Mouse (Mus musculus): ENCODE measurements around the gene Med8. TPM values are rescaled to one million over a fixed set of nuclear protein-coding genes. Genes with fewer than 3 reads are reported as not detected.

Med8 gene
- 152 and 155 TPM in 2 replicates for polyA plus RNA-seq (2014; fragmentation: Nextera tagmentation; extraction: Ambion mirVana)

DNA sequence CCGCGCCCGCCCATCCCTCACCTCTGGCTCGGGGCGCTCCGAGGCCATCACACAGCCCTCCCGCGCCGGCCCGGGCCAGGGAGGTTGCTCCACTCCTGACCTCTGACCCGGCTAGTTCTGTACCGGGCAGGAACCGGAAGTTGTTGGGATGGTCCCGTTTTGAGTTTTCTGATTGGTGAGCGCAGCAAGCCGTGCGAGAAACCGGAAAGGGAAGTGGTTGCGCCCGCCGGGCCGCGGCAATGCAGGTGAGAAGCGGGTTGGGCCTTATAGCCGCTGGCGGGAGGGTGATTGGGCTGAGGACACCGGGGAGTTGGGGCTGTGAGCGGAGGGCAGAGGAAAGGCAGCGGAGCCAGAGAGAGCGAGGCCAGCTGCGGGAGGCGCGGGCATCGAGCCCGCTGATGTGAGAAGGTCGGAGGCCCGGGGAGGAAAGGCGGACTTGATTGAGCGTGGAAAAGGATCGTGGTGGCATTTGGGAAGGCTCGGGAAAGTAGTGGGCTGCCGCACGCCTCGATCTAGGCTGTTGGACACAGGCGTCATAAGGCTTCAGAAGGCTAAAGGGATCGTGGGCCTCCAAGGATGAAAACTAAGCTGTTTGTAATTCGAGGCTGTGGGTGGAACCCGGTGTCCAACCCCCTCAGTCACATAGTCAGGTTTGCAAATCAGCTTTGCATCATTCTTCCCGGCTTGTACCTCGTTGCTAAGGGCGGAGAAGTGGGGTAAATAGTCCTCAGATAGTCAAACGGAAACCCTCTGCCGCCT lies at the start of gene Med8, which contains the start of gene Szt2:
Gene Med8 (plus strand): TSS at position 196 of the 759 bp plus-strand sequence.
Gene Szt2 (minus strand): TSS at position 132 of the 759 bp plus-strand sequence.
- ATAC-seq (replicated peaks; ENCODE audit: low FRiP score) (peak; percentile 96), DNase-seq (ENCODE audit: low spot score) (peak; percentile 89)
- peaks cover 10% of the 10 kb centered on the region; the same call in 1 of the 2 replicates for H3K36me3 ChIP-seq (ENCODE audit: control insufficient read depth, insufficient read depth, low read length)
- H3K4me3 ChIP-seq (ENCODE audit: low read depth, low read length): peak within 1 kb of the TSS; percentile 88
- H3K4me1 ChIP-seq (replicated peaks; ENCODE audit: control insufficient read depth, insufficient read depth, low read length): peaks cover 9% of the 10 kb centered on the region; the same call in 1 of the 2 replicates
- peak within 1 kb of the TSS; percentile 88 for H3K9ac ChIP-seq (ENCODE audit: low read length)
- no peaks in the 10 kb centered on the region for H3K9me3 ChIP-seq (ENCODE audit: control insufficient read depth, low read length)
- H3K27ac ChIP-seq (ENCODE audit: low read depth, low read length): no peak within 1 kb of the TSS; the same call in 1 of the 2 replicates
- H3K4me2 ChIP-seq (ENCODE audit: low read depth, low read length, severe bottlenecking): peak within 1 kb of the TSS; percentile 88
- no peaks in the 10 kb centered on the region for H3K27me3 ChIP-seq (ENCODE audit: control insufficient read depth, insufficient read depth, low read length)
- WGBS: under 1% methylated on average over 53 of the region's 53 CpGs

GRCm38 (mm10) chr4:118359896-118360720 lies 49.0 kb upstream of the Med8 start:
- DNase-seq (ENCODE audit: low spot score): peak; percentile 87
- 1% methylated on average over 54 of the region's 54 CpGs for WGBS
- Histone ChIP-seq H3K9me3 (ENCODE audit: control insufficient read depth, low read length) (no peaks in the 10 kb centered on the region), H3K4me2 (ENCODE audit: low read depth, low read length, severe bottlenecking) (peak overlapping the region; percentile 98), H3K9ac (ENCODE audit: low read length) (peak overlapping the region; percentile 77), H3K27ac (ENCODE audit: low read depth, low read length) (peak overlapping the region; percentile 76), H3K36me3 (ENCODE audit: control insufficient read depth, insufficient read depth, low read length) (peaks cover 4% of the 10 kb centered on the region; the same call in 1 of the 2 replicates), H3K27me3 (ENCODE audit: control insufficient read depth, insufficient read depth, low read length) (no peaks in the 10 kb centered on the region), H3K4me3 (ENCODE audit: low read depth, low read length) (peak overlapping the region; percentile 62), H3K4me1 (replicated peaks; ENCODE audit: control insufficient read depth, insufficient read depth, low read length) (0 out of 2 replicates have a peak, but pooled peaks cover 4% of the 10 kb centered on the region)
- ATAC-seq (replicated peaks; ENCODE audit: low FRiP score): peak; percentile 84

DNA sequence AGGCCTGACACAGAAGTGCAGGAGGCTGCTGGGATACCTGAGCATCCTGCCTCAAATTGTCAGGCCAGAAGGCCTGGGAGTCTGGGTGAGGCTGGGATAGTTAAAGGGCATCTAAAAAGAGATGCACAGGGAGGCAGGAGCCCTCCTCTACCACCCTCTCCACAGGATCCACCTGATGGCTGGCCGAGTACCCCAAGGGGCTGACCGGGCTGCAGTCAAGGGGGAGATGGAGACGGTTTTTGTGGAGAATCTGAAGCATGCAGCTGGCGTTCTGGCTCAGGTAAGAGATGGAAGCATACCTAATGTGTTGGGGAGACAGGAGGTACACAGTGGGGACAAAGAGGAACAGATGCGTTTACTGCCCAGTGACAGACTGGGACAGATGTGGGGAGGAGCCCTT lies 47.7 kb upstream of the Med8 start:
- no peak overlapping the region for H3K9ac ChIP-seq (ENCODE audit: low read length)
- peaks cover 4% of the 10 kb centered on the region; the same call in 1 of the 2 replicates for H3K36me3 ChIP-seq (ENCODE audit: control insufficient read depth, insufficient read depth, low read length)
- no peak overlapping the region for H3K4me3 ChIP-seq (ENCODE audit: low read depth, low read length)
- no peak overlapping the region for H3K27ac ChIP-seq (ENCODE audit: low read depth, low read length)
- DNase-seq (ENCODE audit: low spot score) (no peak), ATAC-seq (replicated peaks; ENCODE audit: low FRiP score) (no peak)
- no peaks in the 10 kb centered on the region for H3K9me3 ChIP-seq (ENCODE audit: control insufficient read depth, low read length)
- H3K27me3 ChIP-seq (ENCODE audit: control insufficient read depth, insufficient read depth, low read length): no peaks in the 10 kb centered on the region
- H3K4me1 ChIP-seq (replicated peaks; ENCODE audit: control insufficient read depth, insufficient read depth, low read length): 0 out of 2 replicates have a peak, but pooled peaks cover 4% of the 10 kb centered on the region
- no peak overlapping the region for H3K4me2 ChIP-seq (ENCODE audit: low read depth, low read length, severe bottlenecking)
- WGBS: 93% methylated on average over 5 of the region's 5 CpGs

DNA sequence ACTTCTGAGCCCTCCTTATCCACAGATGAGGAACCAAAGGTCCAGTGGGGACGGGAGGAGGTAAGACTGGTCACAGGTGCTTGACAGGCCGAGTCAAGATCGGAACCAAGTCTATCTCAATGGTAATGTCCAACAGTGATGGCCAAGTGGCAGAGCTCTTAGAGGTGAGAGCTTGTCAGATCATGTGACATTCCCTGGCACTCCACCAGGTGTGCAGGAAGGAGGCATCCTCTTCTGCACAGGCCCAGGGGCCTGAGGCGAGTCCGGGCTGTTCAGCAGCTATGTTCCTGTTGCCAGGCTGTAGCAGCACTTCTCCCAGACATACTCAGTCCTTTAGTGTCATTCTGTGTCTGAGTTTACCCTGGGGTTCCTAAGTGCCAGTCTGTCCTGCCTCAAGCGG lies 46.3 kb upstream of the Med8 start:
- Histone ChIP-seq H3K27me3 (ENCODE audit: control insufficient read depth, insufficient read depth, low read length) (no peaks in the 10 kb centered on the region), H3K27ac (ENCODE audit: low read depth, low read length) (no peak overlapping the region), H3K9ac (ENCODE audit: low read length) (no peak overlapping the region), H3K9me3 (ENCODE audit: control insufficient read depth, low read length) (no peaks in the 10 kb centered on the region), H3K36me3 (ENCODE audit: control insufficient read depth, insufficient read depth, low read length) (peaks cover 4% of the 10 kb centered on the region; the same call in 1 of the 2 replicates), H3K4me2 (ENCODE audit: low read depth, low read length, severe bottlenecking) (no peak overlapping the region), H3K4me3 (ENCODE audit: low read depth, low read length) (no peak overlapping the region), H3K4me1 (replicated peaks; ENCODE audit: control insufficient read depth, insufficient read depth, low read length) (0 out of 2 replicates have a peak, but pooled peaks cover 4% of the 10 kb centered on the region)
- WGBS: 91% methylated on average over 6 of the region's 6 CpGs
- no peak for DNase-seq (ENCODE audit: low spot score)
- ATAC-seq (replicated peaks; ENCODE audit: low FRiP score): no peak

DNA sequence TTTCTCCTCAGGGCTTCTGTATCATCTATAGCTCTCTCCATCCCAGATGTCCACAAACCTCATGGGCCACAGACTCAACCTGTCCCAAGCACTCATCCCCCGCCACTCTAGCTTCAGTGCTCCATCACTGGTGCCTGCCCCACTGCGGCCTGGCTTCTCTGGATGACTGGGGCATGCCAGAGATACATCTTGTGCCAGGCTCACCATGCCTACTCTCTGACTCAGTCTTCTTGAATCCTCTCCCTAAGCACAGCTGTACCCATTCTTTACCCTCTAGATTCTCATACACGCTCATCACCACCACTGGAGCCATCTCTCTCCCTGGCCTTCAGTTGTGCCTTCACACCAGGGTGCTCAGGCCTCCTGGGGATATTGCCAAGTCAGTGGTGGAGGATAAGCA lies 45.2 kb upstream of the Med8 start:
- ATAC-seq (replicated peaks; ENCODE audit: low FRiP score): no peak
- 84% methylated on average over 3 of the region's 3 CpGs for WGBS
- H3K36me3 ChIP-seq (ENCODE audit: control insufficient read depth, insufficient read depth, low read length): peaks cover 4% of the 10 kb centered on the region; the same call in 1 of the 2 replicates

DNA sequence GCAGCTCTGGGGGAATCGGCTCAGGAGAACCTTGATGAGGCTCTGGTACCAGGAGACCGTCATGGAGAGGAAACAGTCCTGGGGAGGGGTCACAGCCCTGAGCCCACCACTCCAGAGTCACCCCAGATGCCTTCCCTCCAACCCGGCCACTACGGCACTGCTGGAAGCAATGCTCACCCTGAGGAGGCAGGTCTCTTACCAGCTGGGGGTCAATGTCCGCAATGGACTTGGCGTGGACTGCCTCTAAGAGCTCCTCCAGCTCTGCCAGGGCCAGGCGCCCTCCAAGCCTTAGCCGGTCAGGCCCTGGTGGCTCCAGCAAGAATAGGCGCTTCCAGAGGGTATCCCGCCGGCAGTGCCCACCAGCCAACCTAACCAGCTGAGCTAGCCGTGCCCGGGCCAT lies 44.5 kb upstream of the Med8 start:
- WGBS: 94% methylated on average over 13 of the region's 13 CpGs
- no peak for ATAC-seq (replicated peaks; ENCODE audit: low FRiP score)

More for the DNA sequence above, 45.2 kb upstream of the Med8 start:
- no peaks in the 10 kb centered on the region for H3K27me3 ChIP-seq (ENCODE audit: control insufficient read depth, insufficient read depth, low read length)
- no peak overlapping the region for H3K4me2 ChIP-seq (ENCODE audit: low read depth, low read length, severe bottlenecking)
- H3K4me1 ChIP-seq (replicated peaks; ENCODE audit: control insufficient read depth, insufficient read depth, low read length): 0 out of 2 replicates have a peak, but pooled peaks cover 4% of the 10 kb centered on the region
- no peak overlapping the region for H3K27ac ChIP-seq (ENCODE audit: low read depth, low read length)
- DNase-seq (ENCODE audit: low spot score): no peak
- H3K9ac ChIP-seq (ENCODE audit: low read length): no peak overlapping the region
- H3K9me3 ChIP-seq (ENCODE audit: control insufficient read depth, low read length): no peaks in the 10 kb centered on the region
- no peak overlapping the region for H3K4me3 ChIP-seq (ENCODE audit: low read depth, low read length)

DNA sequence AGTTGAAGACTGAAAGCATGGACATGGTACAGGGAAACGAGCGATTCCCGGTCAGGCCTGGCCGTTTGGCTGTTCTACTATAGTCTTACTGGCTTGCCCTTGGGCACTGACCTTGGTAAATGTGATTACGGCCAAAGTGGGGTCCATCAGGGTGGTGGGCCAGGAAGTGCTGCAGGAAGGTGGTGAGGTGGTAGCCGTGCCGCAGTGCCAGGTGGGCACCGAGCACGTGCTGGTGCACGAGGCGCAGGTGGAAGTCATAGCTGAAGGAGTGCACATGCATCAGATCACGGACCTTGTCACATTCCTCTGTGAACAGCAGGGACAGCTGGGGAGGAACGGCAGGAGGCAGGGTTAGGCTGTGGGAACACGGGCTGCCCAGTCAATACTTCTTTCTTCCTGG lies 43.1 kb upstream of the Med8 start:
- Histone ChIP-seq H3K36me3 (ENCODE audit: control insufficient read depth, insufficient read depth, low read length) (peaks cover 4% of the 10 kb centered on the region; the same call in 1 of the 2 replicates), H3K27ac (ENCODE audit: low read depth, low read length) (no peak overlapping the region), H3K9me3 (ENCODE audit: control insufficient read depth, low read length) (no peaks in the 10 kb centered on the region), H3K9ac (ENCODE audit: low read length) (no peak overlapping the region), H3K4me1 (replicated peaks; ENCODE audit: control insufficient read depth, insufficient read depth, low read length) (no peaks in the 10 kb centered on the region), H3K4me3 (ENCODE audit: low read depth, low read length) (no peak overlapping the region), H3K4me2 (ENCODE audit: low read depth, low read length, severe bottlenecking) (no peak overlapping the region), H3K27me3 (ENCODE audit: control insufficient read depth, insufficient read depth, low read length) (no peaks in the 10 kb centered on the region)
- 92% methylated on average over 14 of the region's 14 CpGs for WGBS
- DNase-seq (ENCODE audit: low spot score) (no peak), ATAC-seq (replicated peaks; ENCODE audit: low FRiP score) (no peak)

More for the DNA sequence above, 44.5 kb upstream of the Med8 start:
- DNase-seq (ENCODE audit: low spot score): no peak
- no peak overlapping the region for H3K4me2 ChIP-seq (ENCODE audit: low read depth, low read length, severe bottlenecking)
- H3K4me3 ChIP-seq (ENCODE audit: low read depth, low read length): no peak overlapping the region
- no peaks in the 10 kb centered on the region for H3K9me3 ChIP-seq (ENCODE audit: control insufficient read depth, low read length)
- 0 out of 2 replicates have a peak, but pooled peaks cover 4% of the 10 kb centered on the region for H3K4me1 ChIP-seq (replicated peaks; ENCODE audit: control insufficient read depth, insufficient read depth, low read length)
- no peaks in the 10 kb centered on the region for H3K27me3 ChIP-seq (ENCODE audit: control insufficient read depth, insufficient read depth, low read length)
- peaks cover 4% of the 10 kb centered on the region; the same call in 1 of the 2 replicates for H3K36me3 ChIP-seq (ENCODE audit: control insufficient read depth, insufficient read depth, low read length)
- no peak overlapping the region for H3K9ac ChIP-seq (ENCODE audit: low read length)
- H3K27ac ChIP-seq (ENCODE audit: low read depth, low read length): no peak overlapping the region

- no peak for ATAC-seq (replicated peaks; ENCODE audit: low FRiP score)
- H3K36me3 ChIP-seq (ENCODE audit: control insufficient read depth, insufficient read depth, low read length): peaks cover 4% of the 10 kb centered on the region; the same call in 1 of the 2 replicates
- WGBS: 91% methylated on average over 12 of the region's 12 CpGs
Observed at GRCm38 (mm10) chr4:118367551-118367950, 41.6 kb upstream of the Med8 start.

More at GRCm38 (mm10) chr4:118367551-118367950, 41.6 kb upstream of the Med8 start:
- Histone ChIP-seq H3K27ac (ENCODE audit: low read depth, low read length) (no peak overlapping the region), H3K9me3 (ENCODE audit: control insufficient read depth, low read length) (no peaks in the 10 kb centered on the region), H3K4me2 (ENCODE audit: low read depth, low read length, severe bottlenecking) (no peak overlapping the region), H3K27me3 (ENCODE audit: control insufficient read depth, insufficient read depth, low read length) (no peaks in the 10 kb centered on the region), H3K9ac (ENCODE audit: low read length) (no peak overlapping the region), H3K4me1 (replicated peaks; ENCODE audit: control insufficient read depth, insufficient read depth, low read length) (no peaks in the 10 kb centered on the region), H3K4me3 (ENCODE audit: low read depth, low read length) (no peak overlapping the region)
- no peak for DNase-seq (ENCODE audit: low spot score)

Data from forebrain, embryonic 11.5 days (tissue).